Mouse (Mus musculus): ENCODE results near the gene Dhfr. TPM values are rescaled to one million over a fixed set of nuclear protein-coding genes. Genes with fewer than 3 reads are reported as not detected.

Gene Dhfr
- polyA plus RNA-seq, 1 experiment from 2014 or later, result 15.1 TPM

DNA sequence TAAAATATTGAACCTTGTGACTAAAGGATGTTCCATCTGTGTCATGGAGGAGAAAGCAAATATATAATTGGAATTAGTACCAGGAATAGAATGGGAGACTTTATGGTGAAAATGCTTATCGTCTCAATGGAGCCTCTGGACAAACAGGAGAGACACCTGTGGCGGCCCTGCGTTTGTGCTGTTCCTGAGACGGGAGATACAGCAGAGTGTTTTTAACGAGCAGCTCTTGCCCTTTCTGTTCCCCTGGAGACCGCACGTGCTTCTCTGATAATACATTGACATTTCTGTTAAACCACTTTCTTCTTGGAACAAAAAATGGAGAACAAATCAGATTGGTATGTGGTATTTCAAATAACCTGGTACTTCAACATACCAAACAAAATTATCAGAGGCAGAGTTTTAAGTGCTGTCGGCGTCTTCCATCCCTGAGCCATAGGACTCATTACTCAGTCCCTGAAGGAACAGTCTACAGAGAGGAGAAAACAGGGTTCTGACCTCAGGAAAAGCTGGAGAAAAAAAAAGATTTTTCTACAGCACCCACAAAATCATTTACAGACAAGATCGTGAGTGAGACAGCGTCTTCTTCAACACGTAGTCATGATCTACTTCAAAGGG is 38.6 kb downstream of the Dhfr start:
- 73% methylated on average over 12 of the region's 12 CpGs for WGBS
- ATAC-seq (ENCODE audit: insufficient read depth, low FRiP score, low read depth), result no peak
- Histone ChIP-seq H3K27ac (no peak overlapping the region), H3K36me3 (no peaks in the 10 kb centered on the region), H3K9ac (no peak overlapping the region), H3K4me2 (no peak overlapping the region), H3K27me3 (replicated peaks) (no peaks in the 10 kb centered on the region), H3K4me1 (no peaks in the 10 kb centered on the region), H3K9me3 (no peaks in the 10 kb centered on the region), H3K4me3 (replicated peaks) (no peak overlapping the region)

DNA sequence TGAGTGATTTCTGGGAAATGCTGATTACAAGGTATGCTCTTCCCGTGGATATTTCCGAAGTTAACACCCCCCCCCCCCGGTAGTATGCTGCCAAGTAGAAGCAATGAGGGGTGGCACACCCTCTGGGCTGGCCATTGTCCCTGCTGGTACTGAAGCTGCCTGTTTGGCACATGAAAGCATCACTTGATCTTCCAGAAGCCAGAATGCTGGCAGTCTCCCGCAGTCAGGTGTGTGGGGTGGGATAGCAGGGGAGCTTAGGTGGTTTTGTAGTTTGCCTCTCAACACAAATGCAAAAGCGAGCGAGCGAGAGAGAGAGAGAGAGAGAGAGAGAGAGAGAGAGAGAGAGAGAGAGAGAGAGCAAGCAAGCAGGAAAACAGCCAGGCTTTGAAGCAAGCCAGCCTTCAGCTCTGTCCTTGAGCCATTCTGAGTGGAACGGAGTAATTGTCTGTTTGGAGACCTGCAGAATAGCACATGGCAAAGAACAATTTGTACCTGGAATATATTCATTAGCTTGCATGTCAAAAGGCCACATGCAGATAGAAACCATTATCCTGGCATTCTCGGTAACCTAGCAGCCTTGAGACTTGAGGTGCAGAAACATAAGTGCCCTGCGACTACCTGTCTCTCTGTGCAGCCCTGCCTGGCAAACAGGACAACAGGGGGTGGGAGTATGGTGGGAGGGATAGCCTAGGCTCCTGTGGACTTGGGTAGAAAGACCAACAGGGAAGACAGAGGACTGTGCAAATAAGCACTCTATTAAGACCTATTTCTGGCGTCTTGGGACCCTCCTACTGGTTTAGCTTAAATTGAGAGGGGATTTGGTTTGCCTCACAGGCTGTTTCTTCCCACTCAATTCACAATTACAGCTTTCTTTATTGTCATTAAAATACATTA is 44.2 kb downstream of the Dhfr start:
- no peak for ATAC-seq (ENCODE audit: insufficient read depth, low FRiP score, low read depth)
- WGBS, result 71% methylated on average over 11 of the region's 11 CpGs
- H3K4me3 ChIP-seq (replicated peaks), result no peak overlapping the region
- no peak overlapping the region for H3K9ac ChIP-seq
- H3K36me3 ChIP-seq, result no peaks in the 10 kb centered on the region
- no peak overlapping the region for H3K4me2 ChIP-seq
- H3K27me3 ChIP-seq (replicated peaks), result no peaks in the 10 kb centered on the region
- no peak overlapping the region for H3K27ac ChIP-seq
- H3K4me1 ChIP-seq, result no peaks in the 10 kb centered on the region
- no peaks in the 10 kb centered on the region for H3K9me3 ChIP-seq

DNA sequence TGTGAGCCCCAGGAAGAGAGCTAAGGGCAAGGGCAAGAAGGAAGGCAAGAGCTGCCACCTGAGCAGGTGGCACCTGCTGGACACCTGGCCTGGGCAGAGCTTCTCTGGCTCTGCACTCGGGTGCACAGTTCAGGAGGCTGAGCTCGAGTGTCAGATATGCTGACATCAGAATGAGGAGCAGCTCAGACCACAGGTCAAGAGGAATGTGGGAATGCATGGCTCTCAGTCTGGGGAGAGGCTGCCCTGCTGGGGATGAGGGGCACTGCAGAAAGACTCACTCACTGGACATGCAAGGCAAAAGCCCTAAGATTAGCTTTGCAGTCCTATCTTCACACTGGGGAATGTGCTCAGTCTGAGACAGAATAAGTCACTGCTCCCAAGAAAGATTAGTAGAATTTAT is 47.5 kb downstream of the Dhfr start:
- WGBS, result 28% methylated on average over 2 of the region's 2 CpGs
- Histone ChIP-seq H3K27me3 (replicated peaks) (no peaks in the 10 kb centered on the region), H3K4me1 (no peaks in the 10 kb centered on the region), H3K9ac (no peak overlapping the region), H3K4me3 (replicated peaks) (no peak overlapping the region), H3K36me3 (no peaks in the 10 kb centered on the region), H3K4me2 (no peak overlapping the region), H3K27ac (no peak overlapping the region), H3K9me3 (no peaks in the 10 kb centered on the region)
- ATAC-seq (ENCODE audit: insufficient read depth, low FRiP score, low read depth), result no peak

DNA sequence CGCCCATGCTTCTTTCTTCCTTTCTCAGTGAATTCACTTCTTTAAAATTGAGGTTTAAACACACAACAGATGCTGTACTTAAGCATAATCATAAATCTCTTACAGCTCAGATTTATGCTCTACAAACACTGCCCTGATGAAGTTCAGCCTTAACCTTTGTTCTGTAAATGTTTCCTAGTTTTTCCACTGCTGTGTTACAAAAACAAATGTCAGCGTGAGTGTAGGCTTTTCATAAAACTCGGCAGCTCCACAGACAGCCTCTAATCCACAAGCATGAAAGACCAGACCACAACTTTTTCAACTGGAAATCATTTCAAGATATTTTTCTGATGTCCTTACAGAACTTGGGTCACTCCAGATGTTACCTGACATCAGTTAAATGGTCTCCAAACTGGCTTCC is 49.0 kb downstream of the Dhfr start:
- no peak overlapping the region for H3K9ac ChIP-seq
- no peak overlapping the region for H3K4me3 ChIP-seq (replicated peaks)
- no peaks in the 10 kb centered on the region for H3K36me3 ChIP-seq
- no peak for ATAC-seq (ENCODE audit: insufficient read depth, low FRiP score, low read depth)
- H3K9me3 ChIP-seq, result no peaks in the 10 kb centered on the region
- no peaks in the 10 kb centered on the region for H3K27me3 ChIP-seq (replicated peaks)
- 66% methylated on average over 3 of the region's 3 CpGs for WGBS
- H3K4me2 ChIP-seq, result no peak overlapping the region
- no peaks in the 10 kb centered on the region for H3K4me1 ChIP-seq
- H3K27ac ChIP-seq, result no peak overlapping the region

DNA sequence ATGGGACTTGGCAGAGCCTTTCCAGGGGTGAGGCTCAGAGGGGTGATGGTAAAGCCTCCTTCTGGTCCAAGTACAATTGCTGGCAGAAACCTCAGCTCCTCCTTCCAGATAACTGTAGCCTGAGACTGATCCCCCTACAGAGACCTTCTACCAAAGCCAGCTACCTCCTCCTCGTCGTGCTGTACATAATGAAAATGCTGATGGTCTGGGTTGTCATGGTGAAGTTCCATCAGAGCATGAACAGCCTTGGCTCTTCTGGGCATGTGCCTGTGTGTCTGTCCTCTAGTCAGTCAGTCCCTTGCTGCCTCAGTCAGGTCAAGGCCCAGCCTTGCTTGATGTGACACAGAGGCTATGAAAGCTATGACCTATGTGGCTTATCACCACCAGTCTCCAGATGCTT is 56.0 kb downstream of the Dhfr start:
- Histone ChIP-seq H3K4me3 (replicated peaks) (no peak overlapping the region), H3K27me3 (replicated peaks) (no peaks in the 10 kb centered on the region), H3K27ac (no peak overlapping the region), H3K4me1 (no peaks in the 10 kb centered on the region), H3K36me3 (no peaks in the 10 kb centered on the region), H3K4me2 (no peak overlapping the region), H3K9me3 (no peaks in the 10 kb centered on the region), H3K9ac (no peak overlapping the region)
- ATAC-seq (ENCODE audit: insufficient read depth, low FRiP score, low read depth), result no peak
- 78% methylated on average over 2 of the region's 2 CpGs for WGBS

DNA sequence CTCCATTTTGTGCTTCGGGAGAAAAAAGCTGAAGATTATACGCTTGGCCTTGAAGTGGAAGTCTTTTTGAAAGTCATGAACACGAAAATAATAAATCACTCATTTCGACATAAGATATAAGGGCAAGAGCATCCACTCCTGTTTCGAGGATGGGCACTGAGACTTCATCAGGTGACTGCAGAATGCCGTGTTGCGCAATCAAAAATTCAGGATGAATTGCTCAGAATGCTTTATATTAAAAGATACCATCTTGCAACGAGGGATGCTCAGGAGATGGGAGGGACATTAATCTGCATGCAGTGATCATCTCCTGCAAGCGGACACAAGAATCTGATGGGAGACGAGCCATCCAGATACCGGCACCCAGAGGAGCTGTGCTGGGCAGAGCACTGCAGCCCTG is 65.1 kb downstream of the Dhfr start:
- Histone ChIP-seq H3K36me3 (no peaks in the 10 kb centered on the region), H3K27ac (no peak overlapping the region), H3K9ac (no peak overlapping the region), H3K4me1 (no peaks in the 10 kb centered on the region), H3K4me3 (replicated peaks) (no peak overlapping the region), H3K4me2 (no peak overlapping the region), H3K9me3 (no peaks in the 10 kb centered on the region), H3K27me3 (replicated peaks) (peaks cover 9% of the 10 kb centered on the region)
- no peak for ATAC-seq (ENCODE audit: insufficient read depth, low FRiP score, low read depth)
- WGBS, result 83% methylated on average over 11 of the region's 11 CpGs

DNA sequence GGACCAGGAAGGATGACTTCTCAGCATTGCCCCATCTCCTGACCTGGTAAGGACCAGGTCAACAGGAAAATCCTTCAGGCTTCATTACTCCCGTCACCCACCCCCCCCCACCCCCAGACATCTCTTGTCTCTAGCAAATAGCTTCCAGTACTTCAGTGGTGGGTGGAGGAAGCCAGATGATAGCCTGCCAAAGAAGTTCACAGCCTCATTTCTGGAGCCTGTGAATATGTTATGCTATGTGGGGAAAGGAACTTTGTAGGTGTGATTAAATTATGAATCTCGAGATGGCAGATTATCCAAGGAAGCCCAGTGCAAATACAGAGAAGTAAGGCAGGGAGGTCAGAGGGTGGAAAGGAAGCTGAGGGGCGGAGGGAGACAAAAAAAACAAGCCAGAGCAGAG is 69.2 kb downstream of the Dhfr start:
- peaks cover 43% of the 10 kb centered on the region for H3K27me3 ChIP-seq (replicated peaks)
- H3K4me3 ChIP-seq (replicated peaks), result no peak overlapping the region
- no peak for ATAC-seq (ENCODE audit: insufficient read depth, low FRiP score, low read depth)
- peaks cover 19% of the 10 kb centered on the region for H3K4me1 ChIP-seq
- no peak overlapping the region for H3K4me2 ChIP-seq
- no peak overlapping the region for H3K27ac ChIP-seq
- H3K36me3 ChIP-seq, result no peaks in the 10 kb centered on the region
- 48% methylated on average over 3 of the region's 3 CpGs for WGBS
- no peaks in the 10 kb centered on the region for H3K9me3 ChIP-seq
- no peak overlapping the region for H3K9ac ChIP-seq

DNA sequence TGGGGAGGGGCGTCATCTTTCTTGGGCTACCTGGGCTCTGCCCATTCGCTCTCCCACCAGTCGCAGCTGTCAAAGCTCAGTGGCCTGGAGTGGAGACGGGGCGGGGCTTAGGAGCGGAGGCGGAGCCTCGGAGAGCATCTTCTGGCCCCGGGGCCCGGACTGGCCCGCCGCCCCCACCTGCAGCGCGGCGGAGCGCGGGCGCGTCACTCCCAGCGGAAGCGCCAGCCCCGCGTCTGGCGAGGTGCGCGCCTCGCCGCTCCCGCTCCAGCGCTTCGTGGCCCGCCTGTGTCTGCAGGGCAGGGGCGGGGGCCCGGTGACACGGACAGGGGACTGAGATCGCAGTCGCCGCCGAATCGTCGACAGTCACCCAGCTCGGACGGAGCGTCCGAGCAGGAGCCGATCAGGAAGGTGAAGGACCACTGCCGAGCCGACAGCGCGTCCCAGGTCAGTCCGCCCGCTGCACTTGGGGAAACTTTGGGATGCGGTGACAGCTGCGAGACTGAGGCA is 71.3 kb downstream of the Dhfr start, which contains the start of gene Ankrd34b:
Ankrd34b (plus strand) TSS at position 139 of the 507 bp plus-strand sequence.
- H3K36me3 ChIP-seq, result no peaks in the 10 kb centered on the region
- peaks cover 43% of the 10 kb centered on the region for H3K27me3 ChIP-seq (replicated peaks)
- H3K4me3 ChIP-seq (replicated peaks), result peak within 1 kb of the TSS; percentile 54
- H3K4me2 ChIP-seq, result peak within 1 kb of the TSS; percentile 99
- under 1% methylated on average over 54 of the region's 54 CpGs for whole genome bisulfite sequencing
- no peaks in the 10 kb centered on the region for H3K9me3 ChIP-seq
- H3K4me1 ChIP-seq, result peaks cover 19% of the 10 kb centered on the region
- no peak; the same call in 1 of the 2 replicates for ATAC-seq (ENCODE audit: insufficient read depth, low FRiP score, low read depth)
- peak within 1 kb of the TSS; percentile 16; the same call in 1 of the 2 replicates for H3K9ac ChIP-seq
- H3K27ac ChIP-seq, result no peak within 1 kb of the TSS

DNA sequence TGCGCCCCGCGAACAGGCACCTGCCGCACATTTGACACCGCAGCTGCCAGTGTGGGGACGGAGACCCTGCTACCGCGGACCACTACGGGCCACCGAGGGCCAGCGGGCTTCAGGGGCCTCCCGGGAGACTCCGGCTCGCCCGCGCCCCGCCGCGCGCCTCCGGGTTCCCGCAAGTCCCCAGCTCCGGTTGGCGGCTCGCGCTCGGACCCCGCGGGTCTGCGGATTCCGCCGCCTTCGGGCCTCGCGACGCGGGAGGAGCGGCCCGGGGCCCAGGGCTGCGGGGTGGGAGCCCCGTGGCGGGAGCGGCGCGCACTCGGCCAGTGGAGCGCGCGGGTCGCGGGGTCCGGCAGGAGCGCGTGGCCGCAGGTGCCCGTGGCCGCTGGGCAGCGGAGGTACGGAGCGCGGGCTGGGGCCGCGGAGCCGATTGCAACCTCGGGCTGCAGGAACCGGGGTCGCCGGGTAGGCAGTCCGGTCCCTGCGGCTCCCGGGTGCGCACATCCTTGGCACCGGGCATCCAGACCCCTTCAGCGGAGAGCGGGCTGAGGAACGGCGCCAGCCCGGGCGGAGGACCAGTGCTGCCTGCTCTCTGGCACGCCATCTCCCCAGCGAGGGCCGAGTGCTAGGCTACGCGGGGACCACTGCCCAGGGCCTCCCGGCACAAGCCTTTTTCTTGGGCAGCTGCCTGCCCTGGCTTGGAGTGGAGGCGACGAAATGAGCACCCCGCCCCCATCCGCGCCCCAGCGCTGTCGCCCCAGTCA is 71.9 kb downstream of the Dhfr start:
- Histone ChIP-seq H3K4me3 (replicated peaks) (peak overlapping the region; percentile 54), H3K4me2 (peak overlapping the region; percentile 99), H3K36me3 (no peaks in the 10 kb centered on the region), H3K27me3 (replicated peaks) (peaks cover 43% of the 10 kb centered on the region), H3K9ac (peak overlapping the region; percentile 16; the same call in 1 of the 2 replicates), H3K27ac (no peak overlapping the region), H3K9me3 (no peaks in the 10 kb centered on the region), H3K4me1 (peaks cover 19% of the 10 kb centered on the region)
- 0 out of 2 replicates have a peak, but pooled peaks have one; percentile 16 for ATAC-seq (ENCODE audit: insufficient read depth, low FRiP score, low read depth)
- under 1% methylated on average over 90 of the region's 92 CpGs for WGBS

DNA sequence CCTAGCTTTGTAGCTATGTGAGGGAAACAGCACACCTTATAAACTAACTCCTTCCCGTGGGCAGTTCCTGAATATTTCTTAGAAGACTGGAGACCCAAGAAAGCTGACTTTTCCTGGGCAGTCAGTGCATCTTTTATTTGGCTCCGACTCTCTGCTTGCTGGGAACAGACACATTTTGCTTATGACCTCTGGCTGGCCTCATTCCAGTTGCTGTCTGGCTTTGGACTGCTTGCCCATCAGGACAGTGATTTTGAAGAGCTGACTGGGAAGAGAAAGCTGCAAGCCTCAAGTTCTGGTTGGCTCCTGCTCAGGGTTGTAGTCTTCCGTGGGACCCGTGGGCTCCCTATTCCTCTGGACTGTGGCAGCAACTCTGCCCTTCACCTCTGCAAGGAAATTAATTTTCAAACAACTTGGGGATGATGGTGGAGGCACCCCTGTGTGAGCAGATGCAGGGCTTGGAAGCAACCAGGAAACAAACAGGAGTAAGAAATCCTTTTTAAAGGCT is 72.9 kb downstream of the Dhfr start:
- H3K9ac ChIP-seq, result no peak overlapping the region
- H3K9me3 ChIP-seq, result no peaks in the 10 kb centered on the region
- 35% methylated on average over 4 of the region's 4 CpGs for WGBS
- H3K4me3 ChIP-seq (replicated peaks), result peak overlapping the region; percentile 54; the same call in 1 of the 2 replicates
- H3K27ac ChIP-seq, result no peak overlapping the region
- no peak for ATAC-seq (ENCODE audit: insufficient read depth, low FRiP score, low read depth)
- peaks cover 19% of the 10 kb centered on the region for H3K4me1 ChIP-seq
- no peaks in the 10 kb centered on the region for H3K36me3 ChIP-seq
- no peak overlapping the region for H3K4me2 ChIP-seq
- H3K27me3 ChIP-seq (replicated peaks), result peaks cover 43% of the 10 kb centered on the region
